Mouse (Mus musculus) embryo, embryonic 10.5 days (tissue): ENCODE measurements around the gene Vmn2r16.

Experiments used
- DNase-seq: peaks from one replicate; pipeline ENCODE4 v3.0.0-alpha.2; 2015; ENCODE audit warnings: low spot score

Gene Vmn2r16

GRCm38 (mm10) chr5:109329862-109330261 lies at the start of gene Vmn2r16:
Gene Vmn2r16, plus strand, starts transcription at chr5:109330162.
- DNase-seq, result no peak

DNA sequence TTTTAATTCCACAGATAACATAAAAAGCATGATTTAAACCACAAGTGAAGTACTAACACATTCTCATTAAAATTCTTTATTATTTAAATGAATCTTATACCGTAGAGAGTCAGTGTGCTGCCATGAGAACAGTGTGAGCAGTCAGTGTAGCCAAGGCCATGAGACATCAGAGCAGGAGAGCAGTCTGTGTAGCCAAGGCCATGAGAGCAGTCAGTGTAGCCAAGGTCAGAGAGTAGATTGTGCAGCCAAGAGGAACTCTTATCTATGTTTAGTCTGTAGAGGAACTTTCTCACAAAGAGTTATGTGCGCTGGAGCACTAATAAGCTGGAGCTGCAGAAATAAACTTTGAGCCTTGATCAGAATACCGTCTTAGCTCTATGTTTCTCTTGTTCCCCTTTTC lies 35.3 kb upstream of the Vmn2r16 start:
- DNase-seq, result no peak

DNA sequence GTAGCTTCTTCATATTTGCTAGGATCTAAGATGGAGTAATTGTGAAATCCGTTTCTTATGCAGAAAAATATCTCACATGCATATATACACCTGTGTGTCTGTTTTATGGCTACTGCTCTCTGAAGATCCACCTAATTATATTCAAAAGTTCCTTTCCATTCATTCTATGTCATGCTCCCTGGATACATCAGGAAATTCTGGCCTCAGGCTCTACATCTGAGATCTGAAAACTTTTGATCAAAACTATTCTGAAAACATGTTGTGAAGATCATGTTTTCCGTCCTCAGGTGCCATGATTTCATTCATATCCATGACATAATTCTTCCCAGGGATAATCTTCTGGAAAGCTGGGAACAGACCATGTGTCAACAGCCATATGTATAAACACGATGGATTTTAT lies 32.4 kb upstream of the Vmn2r16 start, which contains the start of gene Vmn2r15:
Gene Vmn2r15, minus strand, starts transcription at position 101 of the 400 bp plus-strand sequence.
- DNase-seq, result no peak

DNA sequence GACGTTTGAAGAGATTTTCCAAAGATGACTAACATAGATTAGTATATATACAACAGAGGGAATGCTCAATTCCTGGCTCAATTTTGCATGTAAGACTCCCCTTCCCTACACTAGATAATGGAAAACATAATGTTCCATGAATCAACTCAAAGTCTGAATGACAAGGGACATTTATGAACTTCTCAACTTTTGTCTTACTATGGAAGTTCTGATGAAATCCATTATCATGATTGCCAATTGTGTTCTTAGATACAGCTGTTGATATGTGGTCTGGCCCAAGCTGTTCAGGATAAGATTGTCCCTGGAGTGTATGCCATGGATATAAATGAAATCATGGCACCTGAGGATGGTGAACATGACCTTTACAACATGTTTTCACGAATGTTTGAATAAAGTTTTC lies 89.4 kb downstream of the Vmn2r16 start, which contains the start of gene Vmn2r17:
Gene Vmn2r17, plus strand, starts transcription at position 301 of the 400 bp plus-strand sequence.
- no peak for DNase-seq
